Mouse (Mus musculus) forebrain, embryonic 13.5 days (tissue): Measurements from ENCODE around the gene Trim65. TPM values are rescaled to one million over a fixed set of nuclear protein-coding genes. Genes with fewer than 3 reads are reported as not detected.
"Not testable (repeated sequence)": the region's sequence is repeated elsewhere in the genome, so short reads cannot be mapped to it uniquely, and the experiment has no call there.

Source experiments
- ATAC-seq: fragments of 200-750 bp; cut with Nextera tagmentation; 2 replicates; pipeline ENCODE4 v1.8.0; 2017
- H3K27ac ChIP-seq: fragments of 300-500 bp; sonication (generic); 2 replicates; pipeline ENCODE4 v1.5.1; 2015; ENCODE audit warnings: inconsistent platforms, mild to moderate bottlenecking, moderate library complexity
- H3K27me3 ChIP-seq: fragments of 300-500 bp; sonication (generic); 2 replicates; pipeline ENCODE4 v1.6.1; 2015; ENCODE audit warnings: mild to moderate bottlenecking, inconsistent platforms
- H3K36me3 ChIP-seq: fragments of 300-500 bp; sonication (generic); 2 replicates; pipeline ENCODE4 v1.6.1; 2015; ENCODE audit warnings: mild to moderate bottlenecking, inconsistent platforms; ENCODE audit not compliant: poor library complexity, severe bottlenecking
- H3K4me1 ChIP-seq: fragments of 300-500 bp; sonication (generic); 2 replicates; pipeline ENCODE4 v1.6.1; 2015; ENCODE audit warnings: inconsistent platforms
- H3K4me2 ChIP-seq: fragments of 300-500 bp; sonication (generic); 2 replicates; pipeline ENCODE4 v1.6.1; 2015; ENCODE audit warnings: inconsistent platforms, mild to moderate bottlenecking, moderate library complexity
- H3K4me3 ChIP-seq: fragments of 300-500 bp; sonication (generic); 2 replicates; pipeline ENCODE4 v1.5.1; 2015; ENCODE audit warnings: mild to moderate bottlenecking, inconsistent platforms
- H3K9ac ChIP-seq: fragments of 300-500 bp; sonication (generic); 2 replicates; pipeline ENCODE4 v1.6.1; 2015; ENCODE audit warnings: mild to moderate bottlenecking, inconsistent platforms
- H3K9me3 ChIP-seq: fragments of 300-500 bp; sonication (generic); replicated peaks from 2 replicates; pipeline ENCODE4 v1.6.1; 2016; ENCODE audit warnings: inconsistent platforms
- WGBS: fragments of 180-500 bp; shearing (Covaris S2); methylation state at CpG from one replicate; pipeline ENCODE4 v1.1.7; 2015; 5-methylcytosine and 5-hydroxymethylcytosine counted together
- polyA plus RNA-seq: library from polyadenylated mRNA; unstranded; fragments of >200 nt; fragmentation: Nextera tagmentation; extraction: Ambion mirVana; gene quantifications from 2 replicates; pipeline ENCODE4 v1.2.1, GENCODE M21; 2015

Trim65 gene
- polyA plus RNA-seq, 1 experiment from 2014 or later: 1.2 TPM

GRCm38 (mm10) chr11:116133497-116133896 lies 2.6 kb upstream of the Trim65 start:
- ATAC-seq: no peak
- H3K27ac ChIP-seq: no peak overlapping the region
- H3K27me3 ChIP-seq: no peaks in the 10 kb centered on the region
- H3K4me1 ChIP-seq: peaks cover 34% of the 10 kb centered on the region
- H3K9ac ChIP-seq: no peak overlapping the region
- 92% methylated on average over 5 of the region's 5 CpGs for WGBS
- peaks cover 49% of the 10 kb centered on the region for H3K36me3 ChIP-seq
- no peaks in the 10 kb centered on the region for H3K9me3 ChIP-seq
- no peak overlapping the region for H3K4me2 ChIP-seq
- H3K4me3 ChIP-seq: no peak overlapping the region

- 88% methylated on average over 16 of the region's 16 CpGs for WGBS
- H3K27me3 ChIP-seq: no peaks in the 10 kb centered on the region
- no peak overlapping the region for H3K9ac ChIP-seq
- H3K36me3 ChIP-seq: peaks cover 49% of the 10 kb centered on the region
- no peak overlapping the region for H3K4me3 ChIP-seq
- no peaks in the 10 kb centered on the region for H3K9me3 ChIP-seq
- no peak overlapping the region for H3K27ac ChIP-seq
- ATAC-seq: no peak
- no peak overlapping the region for H3K4me2 ChIP-seq
- H3K4me1 ChIP-seq: peaks cover 29% of the 10 kb centered on the region
Observed at GRCm38 (mm10) chr11:116132366-116133333, 1.7 kb upstream of the Trim65 start.

- Histone ChIP-seq H3K27ac (peak overlapping the region; percentile 21; the same call in 1 of the 2 replicates), H3K9ac (peak overlapping the region; percentile 77; the same call in 1 of the 2 replicates), H3K27me3 (no peaks in the 10 kb centered on the region)
Observed at GRCm38 (mm10) chr11:116131349-116132170, 632 bp upstream of the Trim65 start.

GRCm38 (mm10) chr11:116129993-116130487 lies 888 bp downstream of the Trim65 start:
- WGBS: 40% methylated on average over 8 of the region's 8 CpGs
- Histone ChIP-seq H3K9ac (peak overlapping the region; percentile 77), H3K4me2 (peak overlapping the region; percentile 85), H3K27me3 (no peaks in the 10 kb centered on the region), H3K36me3 (peaks cover 39% of the 10 kb centered on the region), H3K9me3 (no peaks in the 10 kb centered on the region), H3K4me3 (peak overlapping the region; percentile 52), H3K27ac (peak overlapping the region; percentile 83), H3K4me1 (peaks cover 28% of the 10 kb centered on the region)
- peak; percentile 29 for ATAC-seq

More at GRCm38 (mm10) chr11:116131349-116132170, 632 bp upstream of the Trim65 start:
- 82% methylated on average over 15 of the region's 15 CpGs for WGBS
- ATAC-seq: no peak
- Histone ChIP-seq H3K36me3 (peaks cover 49% of the 10 kb centered on the region), H3K4me2 (peak overlapping the region; percentile 85), H3K4me3 (peak overlapping the region; percentile 52), H3K9me3 (no peaks in the 10 kb centered on the region), H3K4me1 (peaks cover 28% of the 10 kb centered on the region)

GRCm38 (mm10) chr11:116129091-116129790 lies 1.7 kb downstream of the Trim65 start:
- peak overlapping the region; percentile 85; the same call in 1 of the 2 replicates for H3K4me2 ChIP-seq
- 82% methylated on average over 9 of the region's 9 CpGs for WGBS
- H3K4me1 ChIP-seq: peaks cover 28% of the 10 kb centered on the region
- no peaks in the 10 kb centered on the region for H3K27me3 ChIP-seq
- peaks cover 31% of the 10 kb centered on the region for H3K36me3 ChIP-seq
- peak overlapping the region; percentile 77; the same call in 1 of the 2 replicates for H3K9ac ChIP-seq
- no peak overlapping the region for H3K4me3 ChIP-seq
- H3K27ac ChIP-seq: no peak overlapping the region
- ATAC-seq: no peak
- no peaks in the 10 kb centered on the region for H3K9me3 ChIP-seq

- 80% methylated on average over 9 of the region's 9 CpGs for WGBS
- Histone ChIP-seq H3K9me3 (no peaks in the 10 kb centered on the region), H3K27ac (no peak overlapping the region), H3K4me2 (no peak overlapping the region), H3K36me3 (peaks cover 19% of the 10 kb centered on the region), H3K4me1 (peaks cover 28% of the 10 kb centered on the region), H3K9ac (no peak overlapping the region), H3K4me3 (no peak overlapping the region), H3K27me3 (no peaks in the 10 kb centered on the region)
- no peak for ATAC-seq
Observed at GRCm38 (mm10) chr11:116127986-116128385, 2.9 kb downstream of the Trim65 start.

- Histone ChIP-seq H3K9ac (peak within 1 kb of the TSS; percentile 45; the same call in 1 of the 2 replicates), H3K27ac (no peak within 1 kb of the TSS), H3K27me3 (no peaks in the 10 kb centered on the region), H3K4me2 (peak within 1 kb of the TSS; percentile 28; the same call in 1 of the 2 replicates), H3K4me3 (no peak within 1 kb of the TSS), H3K4me1 (peaks cover 28% of the 10 kb centered on the region), H3K36me3 (peaks cover 13% of the 10 kb centered on the region), H3K9me3 (no peaks in the 10 kb centered on the region)
- no peak for ATAC-seq
- 33% methylated on average over 23 of the region's 23 CpGs for WGBS
Observed at GRCm38 (mm10) chr11:116127156-116127980, 3.6 kb downstream of the Trim65 start, which contains the start of gene Trim47. Gene Trim47 (minus strand): TSS chr11:116127210.

- H3K36me3 ChIP-seq: peaks cover 3% of the 10 kb centered on the region; the same call in 1 of the 2 replicates
- 93% methylated on average over 15 of the region's 15 CpGs for WGBS
- no peak overlapping the region for H3K4me2 ChIP-seq
- no peaks in the 10 kb centered on the region for H3K27me3 ChIP-seq
- H3K4me1 ChIP-seq: peaks cover 25% of the 10 kb centered on the region
- H3K4me3 ChIP-seq: no peak overlapping the region
- no peaks in the 10 kb centered on the region for H3K9me3 ChIP-seq
- no peak overlapping the region for H3K9ac ChIP-seq
- H3K27ac ChIP-seq: no peak overlapping the region
- ATAC-seq: no peak
Observed at GRCm38 (mm10) chr11:116126261-116126660, 4.7 kb downstream of the Trim65 start.

- 93% methylated on average over 8 of the region's 8 CpGs for WGBS
- H3K9me3 ChIP-seq, H3K4me3 ChIP-seq, ATAC-seq, H3K27ac ChIP-seq, H3K36me3 ChIP-seq, H3K4me2 ChIP-seq, H3K4me1 ChIP-seq, H3K27me3 ChIP-seq, H3K9ac ChIP-seq: not testable (repeated sequence)
Observed at GRCm38 (mm10) chr11:116121731-116122245, 9.1 kb downstream of the Trim65 start.

GRCm38 (mm10) chr11:116117819-116118218 lies 13.1 kb downstream of the Trim65 start:
- Histone ChIP-seq H3K36me3 (no peaks in the 10 kb centered on the region), H3K27ac (no peak overlapping the region), H3K4me1 (no peaks in the 10 kb centered on the region), H3K4me2 (no peak overlapping the region), H3K27me3 (peaks cover 6% of the 10 kb centered on the region; the same call in 1 of the 2 replicates), H3K9ac (no peak overlapping the region), H3K9me3 (no peaks in the 10 kb centered on the region), H3K4me3 (no peak overlapping the region)
- no peak for ATAC-seq
